Mouse (Mus musculus): ENCODE measurements around the gene Gap43. TPM values are rescaled to one million over a fixed set of nuclear protein-coding genes. Genes with fewer than 3 reads are reported as not detected.
A peak's percentile ranks its signal among the peaks of the same experiment; 100 is the strongest.
"Not testable (repeated sequence)": the region's sequence is repeated elsewhere in the genome, so short reads cannot be mapped to it uniquely, and the experiment has no call there.

The Gap43 gene
- polyA plus RNA-seq, 1 experiment = 0.70 TPM

DNA sequence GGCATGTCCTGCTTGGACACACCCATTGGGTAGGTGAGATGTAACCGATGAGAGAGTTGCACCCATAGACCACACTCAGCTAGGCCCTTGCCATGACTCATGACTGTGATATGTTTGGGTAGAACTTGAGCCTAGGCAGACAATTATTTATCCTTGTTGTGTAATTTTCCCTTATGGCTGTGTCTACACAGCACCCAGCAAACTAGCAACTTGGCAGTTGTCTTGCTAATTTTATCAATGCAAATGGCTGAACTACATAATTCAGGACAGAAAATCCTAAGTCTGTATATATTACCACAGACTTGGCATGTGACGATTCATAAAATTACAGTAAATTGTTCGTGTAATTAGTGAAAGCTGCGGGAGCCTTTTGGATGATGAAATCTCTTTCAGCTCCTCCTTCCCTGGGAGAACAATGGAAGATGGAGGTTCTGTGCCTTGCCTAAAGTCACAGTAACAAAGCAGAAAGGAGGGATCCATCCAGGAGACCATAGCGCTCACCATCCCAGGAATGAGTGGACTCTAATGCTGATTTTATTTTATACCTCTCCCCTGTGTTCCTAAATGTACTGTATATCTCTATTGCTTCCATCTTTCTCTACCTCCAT, 77.4 kb downstream of the Gap43 start:
- H3K4me3 ChIP-seq (ENCODE audit: insufficient read depth, low read depth, low read length) = no peak overlapping the region
- WGBS = 98% methylated on average over 5 of the region's 5 CpGs
- DNase-seq = no peak
- no peak for TF ChIP-seq CTCF (conservative IDR thresholded peaks at IDR 0.05; ENCODE audit: insufficient read depth, insufficient read length, low read depth, low read length)
- no peak for TF ChIP-seq POLR2A (IDR thresholded peaks at IDR 0.05; ENCODE audit: low read depth, low read length)
- no peak overlapping the region for H3K27ac ChIP-seq (ENCODE audit: insufficient read depth, low read depth, low read length)
- H3K4me1 ChIP-seq (ENCODE audit: control insufficient read depth, insufficient read depth, low read length) = no peaks in the 10 kb centered on the region
- no peaks in the 10 kb centered on the region for H3K36me3 ChIP-seq (ENCODE audit: control insufficient read depth, insufficient read depth, low read length)
- H3K27me3 ChIP-seq (replicated peaks; ENCODE audit: control insufficient read depth, insufficient read depth, low read length) = no peaks in the 10 kb centered on the region

DNA sequence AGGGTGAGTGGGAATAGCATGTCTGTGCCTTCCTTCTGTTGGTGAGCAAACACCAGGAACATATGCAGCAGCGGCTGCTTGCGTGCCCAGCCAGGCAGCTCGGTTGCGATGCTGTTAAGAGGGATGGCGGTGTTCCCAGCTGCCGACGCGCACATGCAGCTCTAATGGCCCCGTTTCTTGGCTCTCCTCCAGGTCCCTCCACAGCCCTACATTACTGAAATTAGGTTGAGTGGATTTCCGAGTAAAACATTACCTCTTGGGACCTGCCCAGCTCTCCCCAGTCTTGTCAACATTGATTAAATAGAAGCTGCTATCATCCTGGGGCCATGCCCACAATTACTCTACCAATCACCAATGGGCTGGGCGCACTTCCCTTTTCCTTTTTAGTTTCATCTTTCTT, 84.8 kb downstream of the Gap43 start:
- Histone ChIP-seq H3K27ac (ENCODE audit: insufficient read depth, low read depth, low read length) (no peak overlapping the region), H3K4me3 (ENCODE audit: insufficient read depth, low read depth, low read length) (no peak overlapping the region), H3K36me3 (ENCODE audit: control insufficient read depth, insufficient read depth, low read length) (no peaks in the 10 kb centered on the region), H3K4me1 (ENCODE audit: control insufficient read depth, insufficient read depth, low read length) (no peaks in the 10 kb centered on the region), H3K27me3 (replicated peaks; ENCODE audit: control insufficient read depth, insufficient read depth, low read length) (no peaks in the 10 kb centered on the region)
- TF ChIP-seq POLR2A (IDR thresholded peaks at IDR 0.05; ENCODE audit: low read depth, low read length) (no peak), CTCF (conservative IDR thresholded peaks at IDR 0.05; ENCODE audit: insufficient read depth, insufficient read length, low read depth, low read length) (no peak)
- WGBS = 70% methylated on average over 11 of the region's 11 CpGs
- DNase-seq = peak; percentile 3

DNA sequence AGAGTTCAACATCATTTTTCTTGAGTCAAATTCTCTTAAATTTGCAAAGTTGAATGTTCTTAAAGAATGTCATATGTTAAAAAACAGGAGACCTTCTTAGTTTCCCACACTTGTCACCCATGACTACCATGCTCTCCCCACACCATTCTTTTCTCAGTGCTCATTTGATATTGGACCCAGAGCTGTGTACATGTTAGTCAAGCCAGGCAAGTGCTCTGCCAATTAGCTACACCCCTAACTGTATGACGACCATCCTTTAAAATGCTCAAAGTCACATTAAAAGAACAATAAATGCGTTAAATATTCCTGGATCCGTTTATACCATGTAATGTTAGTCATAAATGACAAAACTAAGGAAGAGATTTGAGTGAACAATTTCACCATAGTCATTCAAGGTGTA, 85.2 kb downstream of the Gap43 start:
- no peak for DNase-seq
- Histone ChIP-seq H3K4me3 (ENCODE audit: insufficient read depth, low read depth, low read length) (no peak overlapping the region), H3K27me3 (replicated peaks; ENCODE audit: control insufficient read depth, insufficient read depth, low read length) (no peaks in the 10 kb centered on the region), H3K4me1 (ENCODE audit: control insufficient read depth, insufficient read depth, low read length) (no peaks in the 10 kb centered on the region), H3K27ac (ENCODE audit: insufficient read depth, low read depth, low read length) (no peak overlapping the region), H3K36me3 (ENCODE audit: control insufficient read depth, insufficient read depth, low read length) (no peaks in the 10 kb centered on the region)
- TF ChIP-seq CTCF (conservative IDR thresholded peaks at IDR 0.05; ENCODE audit: insufficient read depth, insufficient read length, low read depth, low read length) (no peak), POLR2A (IDR thresholded peaks at IDR 0.05; ENCODE audit: low read depth, low read length) (no peak)
- WGBS = 85% methylated on average over 3 of the region's 3 CpGs

DNA sequence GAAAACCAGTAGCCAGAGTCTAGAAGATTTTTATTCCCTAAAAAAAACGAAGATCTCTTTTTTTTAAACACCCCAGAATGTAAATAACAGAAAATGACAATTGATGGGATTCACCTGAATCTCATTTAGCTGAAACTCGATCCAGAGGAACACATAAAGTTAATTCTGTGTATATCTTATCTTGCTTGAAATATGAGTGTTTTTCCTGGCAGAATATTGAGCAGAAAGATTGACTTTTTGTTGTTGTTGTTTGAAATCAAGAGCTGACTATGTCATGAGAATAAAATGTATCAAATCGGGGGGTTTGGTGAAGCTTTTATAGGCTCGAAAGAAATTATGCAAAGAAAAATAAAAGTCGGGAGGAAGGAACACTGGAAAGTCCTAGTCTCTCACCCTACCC, 88.2 kb downstream of the Gap43 start:
- TF ChIP-seq POLR2A (IDR thresholded peaks at IDR 0.05; ENCODE audit: low read depth, low read length) (no peak), CTCF (conservative IDR thresholded peaks at IDR 0.05; ENCODE audit: insufficient read depth, insufficient read length, low read depth, low read length) (no peak)
- Histone ChIP-seq H3K36me3 (ENCODE audit: control insufficient read depth, insufficient read depth, low read length) (no peaks in the 10 kb centered on the region), H3K4me3 (ENCODE audit: insufficient read depth, low read depth, low read length) (no peak overlapping the region), H3K27ac (ENCODE audit: insufficient read depth, low read depth, low read length) (no peak overlapping the region), H3K27me3 (replicated peaks; ENCODE audit: control insufficient read depth, insufficient read depth, low read length) (no peaks in the 10 kb centered on the region), H3K4me1 (ENCODE audit: control insufficient read depth, insufficient read depth, low read length) (no peaks in the 10 kb centered on the region)
- no peak for DNase-seq
- WGBS = 29% methylated on average over 5 of the region's 5 CpGs

DNA sequence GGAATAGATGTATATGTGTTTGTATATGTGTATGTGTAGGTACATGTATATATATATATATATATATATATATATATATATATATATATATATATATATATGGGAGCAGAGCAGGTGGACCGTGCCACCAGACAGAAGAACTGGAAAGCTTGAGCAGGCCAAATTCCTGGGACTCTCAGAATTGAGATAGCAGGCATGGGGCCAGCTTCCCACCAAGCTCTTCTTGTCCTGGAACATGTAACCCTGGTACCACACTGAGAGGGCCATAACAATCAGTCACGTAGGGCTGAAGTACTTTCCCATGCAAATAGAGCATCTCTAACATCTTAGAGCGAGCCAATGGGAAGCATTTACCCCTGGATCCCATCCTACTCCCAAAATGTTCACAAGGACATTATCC, 96.3 kb downstream of the Gap43 start:
- not testable (repeated sequence) for H3K36me3 ChIP-seq (ENCODE audit: control insufficient read depth, insufficient read depth, low read length); H3K4me3 ChIP-seq (ENCODE audit: insufficient read depth, low read depth, low read length); H3K27ac ChIP-seq (ENCODE audit: insufficient read depth, low read depth, low read length); DNase-seq; H3K4me1 ChIP-seq (ENCODE audit: control insufficient read depth, insufficient read depth, low read length); H3K27me3 ChIP-seq (replicated peaks; ENCODE audit: control insufficient read depth, insufficient read depth, low read length)
- WGBS = 81% methylated on average over 3 of the region's 3 CpGs

DNA sequence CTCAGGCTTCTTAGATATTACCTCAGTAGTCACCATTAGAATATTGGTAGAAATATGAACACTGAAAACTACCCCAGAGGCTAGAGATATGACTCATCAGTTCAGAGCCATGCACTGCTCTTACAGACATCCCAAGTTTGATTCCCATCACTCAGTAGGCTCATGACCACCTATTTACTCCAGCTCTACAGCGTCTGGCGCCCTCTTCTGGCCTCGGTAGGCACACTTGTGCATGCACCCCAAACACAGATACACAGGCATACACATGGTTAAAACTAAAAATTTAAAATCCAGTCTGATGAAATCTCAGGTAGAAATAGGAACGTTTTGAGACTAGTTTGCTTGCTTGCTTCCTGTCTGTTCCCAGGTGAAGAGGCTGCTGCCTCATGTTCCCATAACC, 109.1 kb downstream of the Gap43 start:
- DNase-seq = no peak
- Histone ChIP-seq H3K4me3 (ENCODE audit: insufficient read depth, low read depth, low read length) (no peak overlapping the region), H3K27ac (ENCODE audit: insufficient read depth, low read depth, low read length) (no peak overlapping the region), H3K36me3 (ENCODE audit: control insufficient read depth, insufficient read depth, low read length) (no peaks in the 10 kb centered on the region), H3K4me1 (ENCODE audit: control insufficient read depth, insufficient read depth, low read length) (no peaks in the 10 kb centered on the region), H3K27me3 (replicated peaks; ENCODE audit: control insufficient read depth, insufficient read depth, low read length) (no peaks in the 10 kb centered on the region; the same call in 1 of the 2 replicates)
- TF ChIP-seq POLR2A (IDR thresholded peaks at IDR 0.05; ENCODE audit: low read depth, low read length) = no peak
- peak; percentile 16; the same call in 1 of the 2 replicates for TF ChIP-seq CTCF (conservative IDR thresholded peaks at IDR 0.05; ENCODE audit: insufficient read depth, insufficient read length, low read depth, low read length)
- 68% methylated on average over 4 of the region's 4 CpGs for WGBS

Data from kidney, adult 2 months (tissue).